Mouse (Mus musculus) layer of hippocampus, postnatal 10 days (tissue): Measurements from ENCODE around the gene Hcrtr1. TPM values are rescaled to one million over a fixed set of nuclear protein-coding genes. Genes with fewer than 3 reads are reported as not detected.

Experiments used
- DNase-seq, 2 experiments: peaks; one replicate each; pipeline ENCODE4 v3.0.0; 2021; ENCODE audit warnings: low spot score in 2 of 2
- total RNA-seq, 2 experiments: library from RNA; stranded (reverse); gene quantifications; 2 replicates each; pipeline ENCODE4 v1.2.3; 2021

Hcrtr1 gene
- total RNA-seq, 2 experiments from 2014 or later, result 12.5 to 14.3 TPM

GRCm38 (mm10) chr4:130124110-130124509, 15.0 kb downstream of the Hcrtr1 start:
- DNase-seq, result no peak

DNA sequence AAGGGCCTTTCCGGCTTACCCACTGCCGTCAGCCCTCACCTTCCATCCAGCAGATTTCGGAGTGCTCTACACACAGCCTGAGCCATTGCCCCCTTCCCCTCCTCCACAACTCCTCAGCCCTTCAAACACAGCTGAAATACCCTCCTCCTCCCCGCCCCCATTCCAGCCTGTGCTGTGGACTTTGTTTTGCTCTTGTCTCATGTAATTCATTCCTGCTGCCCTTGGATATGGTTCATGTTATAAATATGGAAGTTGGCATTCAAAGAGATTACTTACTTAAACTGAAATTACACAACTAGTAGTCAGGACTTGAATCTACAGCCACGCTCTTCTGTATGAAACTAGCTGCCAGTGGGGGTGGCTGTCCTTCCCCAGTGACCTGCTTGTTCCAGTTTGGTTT, 16.1 kb downstream of the Hcrtr1 start:
- no peak for DNase-seq

DNA sequence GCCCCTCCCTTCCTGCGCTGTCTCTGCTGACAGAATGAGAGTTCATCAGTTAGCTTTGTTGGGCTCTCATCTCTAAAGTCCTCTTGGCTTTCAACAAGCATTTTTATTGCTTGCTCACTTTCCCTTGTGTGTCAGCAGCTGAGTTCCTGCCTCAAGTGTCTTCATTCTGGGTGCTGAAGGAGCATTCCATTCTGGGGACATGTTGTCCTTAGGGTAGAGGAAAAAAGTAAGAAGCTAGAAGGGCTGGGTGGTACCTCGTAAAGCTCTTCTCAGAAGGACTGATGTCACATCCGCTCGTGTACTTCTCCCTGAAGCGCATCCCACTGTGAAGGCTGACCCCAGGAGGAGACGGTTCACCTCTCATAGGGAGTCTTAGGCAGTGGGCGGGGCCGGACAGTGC, 17.6 kb downstream of the Hcrtr1 start:
- DNase-seq, result no peak

DNA sequence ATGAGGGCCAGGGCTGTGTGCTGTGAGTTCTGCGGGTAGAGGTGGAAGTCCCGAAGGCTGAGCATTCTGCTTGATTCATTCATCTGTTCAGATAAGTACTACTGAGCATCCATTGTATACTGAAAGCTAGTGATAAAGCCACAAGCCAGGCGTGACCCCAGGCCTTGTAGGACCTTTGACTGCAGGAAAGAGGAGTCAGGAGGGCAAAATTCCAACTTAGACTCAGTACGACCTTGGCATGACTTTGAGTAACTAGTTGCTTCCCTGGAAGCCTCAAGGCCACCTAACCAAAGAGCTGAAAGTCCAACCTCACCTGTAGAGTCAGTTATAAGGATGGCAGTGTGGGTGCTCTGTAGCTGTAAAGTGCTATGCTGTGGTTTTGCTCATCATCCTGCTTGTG, 18.4 kb downstream of the Hcrtr1 start:
- DNase-seq, result no peak

DNA sequence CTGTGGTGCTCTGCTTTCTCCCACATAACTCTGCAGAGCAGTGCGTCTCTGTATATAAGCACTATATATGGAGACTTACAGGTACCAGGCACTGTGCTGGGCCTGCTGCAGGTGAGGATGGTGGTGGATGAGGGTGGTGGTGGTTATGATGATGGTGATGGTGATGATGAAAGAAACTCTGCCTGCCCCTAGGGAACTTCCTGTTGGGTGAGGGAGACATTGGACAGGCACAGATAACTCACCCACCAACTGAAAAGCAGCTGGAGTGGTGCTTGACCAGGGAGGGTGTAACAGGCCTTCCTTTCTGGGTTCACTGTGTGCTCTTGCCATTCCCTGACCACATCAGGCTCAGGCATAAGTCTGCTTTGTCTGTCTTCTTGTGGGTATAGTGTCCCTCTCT, 26.4 kb downstream of the Hcrtr1 start:
- no peak for DNase-seq

GRCm38 (mm10) chr4:130112299-130112698, 26.9 kb downstream of the Hcrtr1 start:
- no peak for DNase-seq

DNA sequence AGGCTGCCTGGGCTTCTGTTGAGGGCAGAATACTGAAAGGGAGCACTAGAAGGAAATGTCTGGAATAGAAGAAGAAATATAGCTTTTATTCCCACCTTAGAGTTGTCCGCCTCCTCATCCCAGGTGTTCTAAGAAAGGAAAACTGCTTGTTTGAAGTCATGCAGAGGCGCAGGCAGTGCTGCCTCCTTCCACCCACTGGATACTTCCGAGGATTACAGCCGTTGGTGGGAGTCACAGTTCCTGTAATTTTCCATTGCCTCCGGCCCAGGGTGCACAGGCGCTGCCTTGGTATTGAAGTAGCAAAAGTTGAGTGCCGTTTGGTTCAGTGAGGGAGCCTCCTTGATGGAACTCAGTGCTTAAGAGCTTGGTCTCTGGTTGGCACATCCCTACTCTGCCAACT, 29.1 kb downstream of the Hcrtr1 start:
- no peak for DNase-seq

GRCm38 (mm10) chr4:130109666-130110065, 29.5 kb downstream of the Hcrtr1 start:
- no peak for DNase-seq

GRCm38 (mm10) chr4:130108929-130109328, 30.2 kb downstream of the Hcrtr1 start:
- DNase-seq, result no peak

- DNase-seq, result peak; percentile 100
Observed at GRCm38 (mm10) chr4:130107444-130108131, 31.6 kb downstream of the Hcrtr1 start.

DNA sequence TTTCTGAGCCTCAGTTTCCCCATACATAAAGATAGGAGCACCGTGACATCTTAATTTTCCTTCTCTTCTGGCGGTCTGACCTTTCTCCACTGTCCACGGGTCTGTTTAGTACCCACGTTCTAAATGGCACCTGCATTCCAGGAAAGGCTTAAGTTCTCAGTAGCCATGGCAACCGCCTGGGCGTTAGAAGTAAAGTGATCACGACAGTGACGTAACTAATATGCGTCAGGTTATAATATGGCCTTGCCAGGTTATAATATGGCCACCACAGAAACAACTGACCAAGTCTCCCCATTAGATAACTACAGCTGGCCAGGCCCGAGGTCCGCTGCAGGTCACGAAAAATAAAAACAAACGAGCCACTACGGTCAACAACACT, 32.1 kb downstream of the Hcrtr1 start:
- DNase-seq, result no peak

- no peak for DNase-seq
Observed at GRCm38 (mm10) chr4:130104584-130104983, 34.6 kb downstream of the Hcrtr1 start.

- DNase-seq, result no peak
Observed at GRCm38 (mm10) chr4:130103632-130104031, 35.5 kb downstream of the Hcrtr1 start.

GRCm38 (mm10) chr4:130102111-130102651, 37.0 kb downstream of the Hcrtr1 start, which contains the start of gene Pef1:
Gene Pef1 (plus strand): TSS chr4:130102558.
- DNase-seq, result no peak

GRCm38 (mm10) chr4:130101183-130101582, 38.0 kb downstream of the Hcrtr1 start:
- DNase-seq, result no peak

DNA sequence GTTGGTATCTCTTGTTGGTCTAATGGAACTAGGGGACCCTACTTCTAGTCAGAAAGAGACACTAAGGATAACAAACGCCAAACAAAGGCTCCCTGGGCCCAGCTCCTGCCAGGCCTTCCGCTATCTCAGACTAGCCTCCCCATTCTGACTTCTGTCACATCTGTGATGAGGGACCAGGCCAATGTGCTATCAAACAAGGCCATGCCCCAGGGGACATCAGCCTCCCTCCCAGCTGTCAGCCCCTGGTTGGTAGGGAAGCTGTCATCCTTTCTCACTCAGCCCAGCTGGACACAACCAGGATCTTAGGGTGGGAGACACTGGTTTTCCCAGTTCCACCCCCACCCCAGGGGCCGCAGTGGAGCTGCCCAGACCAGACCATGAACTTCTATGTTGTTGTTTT, 44.0 kb downstream of the Hcrtr1 start:
- no peak for DNase-seq

- DNase-seq, result peak; percentile 97 to 98
Observed at GRCm38 (mm10) chr4:130087293-130087692, 51.9 kb downstream of the Hcrtr1 start.

GRCm38 (mm10) chr4:130085246-130085820, 53.8 kb downstream of the Hcrtr1 start:
- no peak for DNase-seq

DNA sequence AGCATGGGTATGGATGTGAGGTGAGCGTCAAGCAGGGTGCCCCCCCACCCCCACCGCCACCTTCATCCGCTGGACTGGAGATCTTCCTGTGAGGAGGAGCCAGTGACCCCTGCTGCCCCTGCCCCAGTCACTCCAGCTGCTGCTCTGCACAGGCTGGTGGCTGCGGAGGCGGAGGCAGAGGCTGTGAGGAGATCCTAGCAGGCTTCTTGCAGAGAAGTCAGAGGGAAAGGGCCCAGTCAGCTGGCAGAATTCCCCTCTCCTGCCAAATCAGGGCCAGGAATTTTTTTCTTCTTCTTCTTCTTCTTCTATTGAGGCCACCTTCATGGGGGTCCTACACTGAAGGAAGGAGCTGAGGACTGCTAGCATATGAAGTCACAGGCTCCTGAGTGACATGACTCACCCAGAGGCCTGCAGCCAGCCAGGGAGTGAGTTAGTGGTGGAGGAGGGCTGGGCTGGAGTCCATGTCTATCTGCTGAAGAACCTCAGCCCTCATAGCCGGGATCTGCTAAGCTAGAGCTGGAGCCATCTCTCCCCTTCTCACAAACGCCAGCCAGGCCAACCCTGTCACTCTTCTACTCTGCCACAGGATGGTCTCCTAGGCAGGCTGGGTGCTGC, 54.7 kb downstream of the Hcrtr1 start:
- DNase-seq, result no peak

DNA sequence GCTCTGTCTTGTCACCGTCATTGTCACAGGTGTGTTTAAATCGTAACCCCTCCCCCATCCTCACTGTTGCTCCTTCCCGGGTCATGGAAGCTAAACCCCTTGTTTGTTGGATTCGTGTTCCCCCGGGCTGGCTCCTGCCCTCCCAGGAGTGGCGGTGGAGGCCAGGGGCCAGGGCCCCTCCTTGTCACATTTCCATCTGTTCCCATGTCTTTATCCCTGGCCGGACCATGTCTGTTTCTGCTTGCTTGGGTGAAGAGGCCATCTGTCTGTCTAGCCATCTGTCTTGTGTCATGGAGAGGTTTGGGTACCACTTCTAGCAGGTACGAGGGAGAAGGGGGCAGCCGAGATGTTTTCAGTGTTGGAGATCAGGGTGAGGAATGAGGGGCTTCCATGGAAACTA, 56.9 kb downstream of the Hcrtr1 start:
- DNase-seq, result no peak

DNA sequence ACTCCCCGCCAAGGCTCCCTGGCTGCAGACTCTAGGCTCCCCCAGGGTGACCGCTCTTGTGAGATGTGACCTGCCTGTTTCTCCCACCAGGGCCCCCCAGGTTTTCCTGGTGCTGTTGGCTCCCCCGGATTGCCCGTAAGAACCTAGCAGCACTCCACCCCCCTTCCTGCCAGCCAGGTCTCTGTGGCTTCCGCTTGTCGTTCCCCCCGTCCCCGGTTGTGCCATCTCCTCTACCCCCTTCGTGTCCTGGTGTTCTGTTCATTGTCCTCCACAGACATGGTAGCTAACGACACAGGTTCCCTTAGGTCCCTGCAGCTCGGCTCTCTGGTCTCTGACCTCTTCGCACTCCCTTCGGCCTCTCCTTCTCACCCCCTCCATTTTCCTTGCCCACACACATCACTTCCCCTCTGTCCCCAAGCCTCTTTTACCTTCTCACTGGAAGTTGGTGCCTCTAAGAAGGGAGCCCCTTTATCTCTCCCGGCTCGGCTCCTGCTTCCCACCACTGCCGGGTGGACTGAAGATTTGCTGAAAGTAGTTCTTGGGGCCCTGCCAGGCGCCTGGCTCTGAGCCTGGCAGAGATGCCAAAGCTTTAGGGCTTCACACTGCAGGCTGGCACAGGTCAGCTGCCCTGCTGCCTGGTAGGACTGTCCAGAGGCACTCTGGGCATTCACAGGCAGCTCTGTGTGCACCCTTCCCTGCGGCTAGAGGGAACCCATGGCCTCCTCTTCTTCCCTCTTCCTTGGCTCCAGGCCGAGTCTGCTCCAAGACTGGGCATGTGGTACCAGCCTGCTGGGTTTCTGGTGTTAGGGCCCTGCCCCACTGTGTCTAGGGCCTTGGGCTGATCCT, 57.6 kb downstream of the Hcrtr1 start:
- peak; percentile 78 to 84 for DNase-seq
